Mouse (Mus musculus) heart, adult 9 months (tissue): ENCODE measurements around the gene Capn3.
A peak's percentile ranks its signal among the peaks of the same experiment; 100 is the strongest.

Experiments used
- DNase-seq, 2 experiments: peaks; one replicate each; pipeline ENCODE4 v3.0.0; 2022; ENCODE audit warnings: low spot score in 2 of 2

Gene Capn3

GRCm38 (mm10) chr2:120455719-120456118, at the start of gene Capn3:
TSS of gene Capn3 (plus strand) at chr2:120456019.
- no peak for DNase-seq

GRCm38 (mm10) chr2:120411096-120411628, 44.7 kb upstream of the Capn3 start:
- no peak for DNase-seq

- no peak for DNase-seq
These were observed 41.7 kb upstream of the Capn3 start for GRCm38 (mm10) chr2:120414113-120414512.

- DNase-seq: no peak
These were observed 40.9 kb upstream of the Capn3 start for GRCm38 (mm10) chr2:120414738-120415414.

GRCm38 (mm10) chr2:120424386-120424785, 31.4 kb upstream of the Capn3 start:
- no peak for DNase-seq

DNA sequence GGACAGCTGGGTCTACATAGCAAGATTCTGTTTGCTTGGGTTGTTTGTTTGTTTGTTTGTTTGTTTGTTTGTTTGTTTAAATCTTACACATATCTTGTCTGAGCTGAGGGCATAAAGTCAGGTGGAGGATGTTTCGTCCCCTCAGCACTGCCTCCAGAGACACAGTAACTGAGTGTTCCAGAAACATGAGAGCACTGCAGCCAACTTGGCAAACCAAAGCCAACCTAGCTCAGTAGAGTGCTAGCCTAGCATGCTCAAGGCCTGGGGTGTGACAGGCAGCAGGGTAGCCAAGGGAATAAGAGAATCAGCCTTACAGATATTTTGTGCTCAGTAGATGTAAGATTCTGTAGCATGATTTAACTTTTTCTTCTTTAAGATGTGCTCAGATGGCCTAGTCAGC, 11.3 kb upstream of the Capn3 start:
- DNase-seq: no peak

GRCm38 (mm10) chr2:120446373-120446772, 9.4 kb upstream of the Capn3 start:
- no peak for DNase-seq

DNA sequence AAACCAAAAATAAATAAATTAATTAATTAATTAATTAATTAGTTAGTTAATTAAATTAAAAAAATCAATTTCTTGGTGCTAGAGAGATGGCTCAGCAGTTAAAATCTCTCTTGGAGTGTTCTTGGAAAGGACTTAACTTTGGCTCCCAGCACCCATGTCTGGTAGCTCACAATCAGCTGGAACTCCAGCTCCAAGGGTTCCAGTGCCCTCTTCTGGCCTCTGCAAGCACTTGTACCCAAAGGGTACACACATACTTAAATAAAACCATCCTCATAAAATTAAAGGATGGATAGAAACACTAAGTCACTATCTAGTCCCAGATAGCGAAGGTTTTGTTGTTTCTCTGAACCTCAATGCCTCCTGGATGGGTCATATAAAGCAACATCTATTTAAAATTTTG, 8.5 kb upstream of the Capn3 start:
- DNase-seq: no peak

GRCm38 (mm10) chr2:120450724-120451123, 5.1 kb upstream of the Capn3 start:
- DNase-seq: no peak

DNA sequence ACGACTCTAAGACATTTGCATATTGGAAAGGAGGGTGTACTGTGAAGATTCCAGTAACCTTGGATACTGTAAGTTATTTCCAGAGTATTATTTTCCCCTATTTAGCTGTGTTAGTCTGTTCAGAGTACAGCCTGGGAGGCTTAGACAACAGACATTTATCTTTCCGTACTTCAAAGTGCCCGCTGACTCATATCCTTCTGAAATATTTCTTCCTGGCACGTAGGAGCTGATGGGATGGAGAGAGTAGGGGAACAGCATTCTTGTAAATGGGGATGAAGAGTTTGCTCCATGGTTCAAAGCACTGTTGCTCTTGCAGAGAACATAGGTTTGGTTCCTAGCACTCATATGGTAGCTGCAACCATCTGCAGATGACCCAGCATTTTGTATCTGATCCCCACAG, 3.2 kb upstream of the Capn3 start:
- no peak for DNase-seq

DNA sequence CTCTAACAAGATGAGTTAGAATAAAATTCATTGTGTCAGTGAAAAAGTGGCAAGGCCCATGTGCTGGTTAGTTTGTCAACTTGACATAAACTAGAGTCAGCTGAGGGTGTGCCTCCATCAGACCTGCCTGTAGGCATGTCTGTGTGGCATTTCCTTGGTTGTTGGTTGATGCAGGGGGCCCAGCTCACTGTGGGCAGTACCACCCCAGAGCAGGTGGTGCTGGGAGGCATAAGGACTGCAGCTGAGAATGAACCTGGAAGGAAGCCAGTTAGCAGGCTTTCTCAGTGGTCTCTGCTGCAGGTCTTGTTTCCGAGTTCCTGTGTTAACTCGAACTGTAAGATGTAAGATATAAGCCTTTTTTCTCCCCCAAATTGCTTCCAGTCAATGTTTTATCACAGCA, 832 bp upstream of the Capn3 start:
- DNase-seq: no peak

GRCm38 (mm10) chr2:120460216-120460615, 4.4 kb downstream of the Capn3 start:
- DNase-seq: no peak

- DNase-seq: no peak
These were observed 7.5 kb downstream of the Capn3 start for GRCm38 (mm10) chr2:120463328-120463727.

DNA sequence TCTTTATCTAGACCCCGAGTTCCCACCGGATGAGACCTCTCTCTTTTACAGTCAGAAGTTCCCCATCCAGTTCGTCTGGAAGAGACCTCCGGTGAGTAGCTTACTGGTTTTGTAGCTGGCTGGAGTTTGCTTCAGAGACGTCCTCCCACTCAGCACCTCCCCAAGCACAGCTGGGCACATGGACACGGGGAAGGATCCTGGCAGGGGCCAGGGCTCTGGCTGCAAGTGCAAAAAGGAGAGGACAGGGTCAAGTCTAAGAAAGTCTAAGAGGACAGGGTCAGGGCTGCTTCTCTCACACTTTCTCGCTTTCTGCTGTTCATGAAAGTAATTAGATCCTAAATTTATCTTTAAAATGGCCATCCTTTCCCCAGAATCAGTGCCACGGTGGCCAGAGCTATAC, 8.3 kb downstream of the Capn3 start:
- no peak for DNase-seq

GRCm38 (mm10) chr2:120464732-120465396, 9.0 kb downstream of the Capn3 start:
- no peak for DNase-seq

DNA sequence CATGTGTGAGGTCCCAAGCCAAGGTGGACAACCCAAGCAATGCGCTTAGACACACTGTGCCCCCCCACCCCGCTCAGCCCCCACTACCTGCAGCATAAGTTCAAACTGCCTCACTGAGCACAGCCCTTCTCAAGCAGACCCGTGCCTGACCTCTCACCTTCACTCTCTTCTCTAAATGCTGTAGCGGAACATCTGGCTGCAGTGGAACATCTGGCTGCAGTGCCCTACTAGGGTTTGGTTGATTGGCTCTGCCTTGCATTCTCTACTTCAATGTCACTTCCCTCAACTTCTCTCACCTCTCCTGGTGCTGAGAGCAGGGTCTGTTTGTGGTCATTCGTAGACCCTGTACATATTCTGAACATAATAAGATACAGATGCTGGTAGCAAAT, 9.6 kb downstream of the Capn3 start:
- no peak for DNase-seq

- DNase-seq: no peak
These were observed 12.2 kb downstream of the Capn3 start for GRCm38 (mm10) chr2:120468011-120468410.

GRCm38 (mm10) chr2:120469220-120469619, 13.4 kb downstream of the Capn3 start:
- no peak for DNase-seq

DNA sequence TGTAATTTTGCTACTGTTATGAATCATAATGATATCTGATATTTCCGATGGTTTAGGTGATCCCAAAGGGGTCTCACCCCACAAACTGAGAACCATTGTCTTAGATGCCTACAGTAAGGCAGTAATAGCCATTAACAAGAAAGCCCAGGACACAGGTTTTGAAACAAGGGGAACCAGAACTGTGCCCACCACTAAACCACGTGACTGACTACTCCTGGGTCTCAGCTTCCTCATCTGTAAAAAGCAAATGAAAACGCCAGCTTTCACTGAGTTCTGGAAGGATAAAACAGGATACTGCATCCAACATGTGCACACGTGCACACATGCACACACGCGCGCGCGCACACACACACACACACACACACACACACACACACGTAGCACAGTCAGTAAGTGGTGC, 13.9 kb downstream of the Capn3 start:
- DNase-seq: no peak

- no peak for DNase-seq
These were observed 15.0 kb downstream of the Capn3 start for GRCm38 (mm10) chr2:120470856-120471255.

- DNase-seq: no peak
These were observed 20.7 kb downstream of the Capn3 start for GRCm38 (mm10) chr2:120476277-120477087.

GRCm38 (mm10) chr2:120478600-120478999, 22.8 kb downstream of the Capn3 start:
- peak; percentile 28 to 60 for DNase-seq

DNA sequence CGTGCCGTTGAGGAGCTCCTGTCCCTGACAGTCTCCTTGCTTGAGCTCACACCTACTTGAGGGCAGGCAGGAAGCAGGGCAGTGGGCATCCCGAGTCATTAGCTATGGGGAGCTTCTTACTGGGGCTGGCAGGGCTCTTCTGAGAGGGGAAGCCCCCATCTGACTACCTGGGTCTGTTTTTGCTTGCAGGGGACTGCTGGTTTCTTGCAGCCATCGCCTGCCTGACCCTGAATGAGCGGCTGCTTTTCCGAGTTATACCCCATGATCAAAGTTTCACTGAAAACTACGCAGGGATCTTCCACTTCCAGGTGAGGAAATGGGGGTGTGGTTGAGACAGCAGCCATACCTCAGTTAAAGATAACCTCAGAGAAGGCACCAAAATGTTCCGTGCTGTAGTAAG, 26.1 kb downstream of the Capn3 start:
- no peak for DNase-seq
